ENCODE assay signal across 8 mouse cellular contexts in the genomic region with DNA sequence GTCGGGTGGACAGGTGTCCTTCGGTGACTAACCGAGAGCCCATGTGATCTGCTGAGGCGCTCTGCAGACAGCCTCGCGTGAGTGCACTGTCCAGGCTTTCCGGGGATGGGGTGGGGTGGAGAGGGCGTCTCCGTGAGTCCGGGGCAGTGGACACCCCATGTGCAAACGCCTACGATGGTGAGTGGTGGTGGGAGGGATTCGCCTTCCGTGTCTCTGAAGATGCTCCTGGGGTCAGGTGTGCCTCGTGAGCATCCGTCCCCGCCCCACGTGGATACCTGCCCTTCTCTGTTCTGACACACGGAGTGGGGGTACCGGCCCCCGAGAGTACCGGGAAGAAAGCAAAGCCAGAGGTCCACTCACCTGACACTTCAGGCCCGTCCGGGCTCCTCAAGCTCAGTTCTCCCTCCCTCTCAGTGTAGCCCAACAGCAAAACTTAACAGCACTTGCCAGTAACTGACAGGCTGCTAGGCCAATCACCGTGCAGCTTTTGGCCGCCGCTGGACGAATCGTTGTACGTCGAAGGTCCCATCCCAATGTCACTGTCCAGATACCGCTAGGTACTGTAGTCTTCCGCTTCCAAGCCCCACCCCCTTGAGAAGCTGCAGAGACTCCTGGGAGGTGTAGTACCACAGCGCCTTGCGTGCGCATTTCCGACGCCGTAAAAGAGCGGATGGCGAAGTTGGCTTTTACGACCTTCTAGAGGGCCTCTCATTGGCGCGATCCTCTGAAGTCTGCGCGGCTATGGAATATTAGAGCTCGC. TPM values are rescaled to one million over a fixed set of nuclear protein-coding genes. Genes with fewer than 3 reads are reported as not detected.
A peak's percentile ranks its signal among the peaks of the same experiment; 100 is the strongest.
DNase-seq lines count a peak whose midpoint lies in the region; ATAC-seq and TF ChIP-seq lines count a peak whose summit lies in the region.

A gene (minus strand): TSS at position 591 of the 760 bp plus-strand sequence.

- peak; percentile 99 for DNase-seq in c-Kit-positive CD71-positive TER-119-positive erythroid progenitor cells, embryonic 14.5 days (ENCODE audit: low spot score)
- peak; percentile 100 for DNase-seq in heart, postnatal 0 days (ENCODE audit: low spot score)
- peak; percentile 100 for DNase-seq in kidney, postnatal 4 days

- WGBS in forebrain, embryonic 12.5 days, result under 1% methylated on average over 47 of the region's 47 CpGs
- under 1% methylated on average over 47 of the region's 47 CpGs for WGBS in heart, postnatal 0 days
- under 1% methylated on average over 47 of the region's 47 CpGs for WGBS in liver, embryonic 16.5 days (ENCODE audit: insufficient replicate concordance)
- under 1% methylated on average over 47 of the region's 47 CpGs for WGBS in neural tube, embryonic 13.5 days

- peaks cover 31% of the 10 kb centered on the region for H3K36me3 ChIP-seq in E14TG2a.4 (ENCODE audit: insufficient read depth, low read length)
- H3K36me3 ChIP-seq in forebrain, embryonic 12.5 days (replicated peaks), result peaks cover 5% of the 10 kb centered on the region
- H3K36me3 ChIP-seq in heart, postnatal 0 days (replicated peaks; ENCODE audit: control insufficient read depth, insufficient read depth, low read length), result peaks cover 10% of the 10 kb centered on the region
- H3K36me3 ChIP-seq in liver, embryonic 16.5 days (ENCODE audit: control insufficient read depth, insufficient read depth), result peaks cover 2% of the 10 kb centered on the region; the same call in 1 of the 2 replicates
- H3K36me3 ChIP-seq in neural tube, embryonic 13.5 days, result peaks cover 8% of the 10 kb centered on the region
- no peaks in the 10 kb centered on the region for H3K36me3 ChIP-seq in testis, adult 2 months (ENCODE audit: control insufficient read depth, insufficient read depth, low read length)

- no peaks in the 10 kb centered on the region for H3K27me3 ChIP-seq in E14TG2a.4 (ENCODE audit: insufficient read depth, low read length)
- H3K27me3 ChIP-seq in forebrain, embryonic 12.5 days, result no peaks in the 10 kb centered on the region
- no peaks in the 10 kb centered on the region for H3K27me3 ChIP-seq in heart, postnatal 0 days (ENCODE audit: control insufficient read depth, insufficient read depth, low read length)
- no peaks in the 10 kb centered on the region for H3K27me3 ChIP-seq in liver, embryonic 16.5 days (ENCODE audit: control insufficient read depth, insufficient read depth, low read depth, low read length)
- no peaks in the 10 kb centered on the region for H3K27me3 ChIP-seq in neural tube, embryonic 13.5 days
- H3K27me3 ChIP-seq in testis, adult 2 months (ENCODE audit: control insufficient read depth, insufficient read depth, low read length), result no peaks in the 10 kb centered on the region

- no peak for TF ChIP-seq CTCF in E14TG2a.4 (conservative IDR thresholded peaks at IDR 0.05; ENCODE audit: low read length)
- TF ChIP-seq CTCF in heart, postnatal 0 days (IDR thresholded peaks at IDR 0.05; ENCODE audit: low read depth), result no peak
- no peak for TF ChIP-seq CTCF in testis, adult 2 months (IDR thresholded peaks at IDR 0.05; ENCODE audit: control insufficient read depth, insufficient read depth, insufficient replicate concordance, low read depth, low read length)

- peak within 1 kb of the TSS; percentile 75 for H3K9ac ChIP-seq in forebrain, embryonic 12.5 days
- peak within 1 kb of the TSS; percentile 63 for H3K9ac ChIP-seq in heart, postnatal 0 days (replicated peaks; ENCODE audit: low read depth, low read length)
- peak within 1 kb of the TSS; percentile 83 for H3K9ac ChIP-seq in liver, embryonic 16.5 days (ENCODE audit: low read depth, low read length)
- H3K9ac ChIP-seq in neural tube, embryonic 13.5 days, result peak within 1 kb of the TSS; percentile 81

- peak; percentile 83 for TF ChIP-seq POLR2A in testis, adult 2 months (IDR thresholded peaks at IDR 0.05; ENCODE audit: control insufficient read depth, low read depth, low read length)

- peak within 1 kb of the TSS; percentile 95 for H3K4me2 ChIP-seq in forebrain, embryonic 12.5 days
- peak within 1 kb of the TSS; percentile 94 for H3K4me2 ChIP-seq in heart, postnatal 0 days (ENCODE audit: low read depth, low read length)
- peak within 1 kb of the TSS; percentile 95 for H3K4me2 ChIP-seq in liver, embryonic 16.5 days (ENCODE audit: low read depth, low read length)
- H3K4me2 ChIP-seq in neural tube, embryonic 13.5 days, result peak within 1 kb of the TSS; percentile 90

- H3K9me3 ChIP-seq in E14TG2a.4 (ENCODE audit: low read length), result no peaks in the 10 kb centered on the region
- no peaks in the 10 kb centered on the region for H3K9me3 ChIP-seq in forebrain, embryonic 12.5 days
- no peaks in the 10 kb centered on the region for H3K9me3 ChIP-seq in heart, postnatal 0 days (replicated peaks; ENCODE audit: control insufficient read depth, low read length)
- no peaks in the 10 kb centered on the region for H3K9me3 ChIP-seq in liver, embryonic 16.5 days (replicated peaks; ENCODE audit: control insufficient read depth, low read length)
- H3K9me3 ChIP-seq in neural tube, embryonic 13.5 days, result no peaks in the 10 kb centered on the region

- peaks cover 78% of the 10 kb centered on the region for H3K4me1 ChIP-seq in E14TG2a.4 (replicated peaks; ENCODE audit: low read depth, low read length)
- peaks cover 8% of the 10 kb centered on the region for H3K4me1 ChIP-seq in forebrain, embryonic 12.5 days
- peaks cover 5% of the 10 kb centered on the region; the same call in 1 of the 2 replicates for H3K4me1 ChIP-seq in heart, postnatal 0 days (ENCODE audit: control insufficient read depth, insufficient read depth)
- peaks cover 15% of the 10 kb centered on the region for H3K4me1 ChIP-seq in liver, embryonic 16.5 days (ENCODE audit: control insufficient read depth, low read depth, low read length)
- peaks cover 22% of the 10 kb centered on the region for H3K4me1 ChIP-seq in neural tube, embryonic 13.5 days (replicated peaks)
- H3K4me1 ChIP-seq in testis, adult 2 months (ENCODE audit: control insufficient read depth, insufficient read depth, low read length), result peaks cover 2% of the 10 kb centered on the region; the same call in 1 of the 2 replicates

- ATAC-seq in forebrain, embryonic 12.5 days (ENCODE audit: low FRiP score), result peak; percentile 99
- peak; percentile 99 for ATAC-seq in heart, postnatal 0 days (ENCODE audit: insufficient read depth, low read depth)
- ATAC-seq in liver, embryonic 16.5 days (ENCODE audit: low read depth), result peak; percentile 99
- peak; percentile 100 for ATAC-seq in neural tube, embryonic 13.5 days (ENCODE audit: low read depth)

- H3K4me3 ChIP-seq in E14TG2a.4 (replicated peaks; ENCODE audit: low read length), result peak within 1 kb of the TSS; percentile 91
- H3K4me3 ChIP-seq in forebrain, embryonic 12.5 days (replicated peaks), result peak within 1 kb of the TSS; percentile 73
- peak within 1 kb of the TSS; percentile 81 for H3K4me3 ChIP-seq in heart, postnatal 0 days (ENCODE audit: low read depth, low read length)
- peak within 1 kb of the TSS; percentile 85 for H3K4me3 ChIP-seq in liver, embryonic 16.5 days (ENCODE audit: low read depth, low read length)
- H3K4me3 ChIP-seq in neural tube, embryonic 13.5 days, result peak within 1 kb of the TSS; percentile 71
- H3K4me3 ChIP-seq in testis, adult 2 months (ENCODE audit: control insufficient read depth, low read depth, low read length), result peak within 1 kb of the TSS; percentile 90

- TF ChIP-seq EP300 in heart, postnatal 0 days (IDR thresholded peaks at IDR 0.05; ENCODE audit: low read depth), result 0 out of 2 replicates have a peak, but pooled peaks have one; percentile 18

- no peak within 1 kb of the TSS for H3K27ac ChIP-seq in forebrain, embryonic 12.5 days
- peak within 1 kb of the TSS; percentile 60 for H3K27ac ChIP-seq in heart, postnatal 0 days (ENCODE audit: low read depth)
- peak within 1 kb of the TSS; percentile 77 for H3K27ac ChIP-seq in liver, embryonic 16.5 days (ENCODE audit: low read length)
- H3K27ac ChIP-seq in neural tube, embryonic 13.5 days (replicated peaks), result peak within 1 kb of the TSS; percentile 30; the same call in 1 of the 2 replicates
- peak within 1 kb of the TSS; percentile 86 for H3K27ac ChIP-seq in testis, adult 2 months (ENCODE audit: control insufficient read depth, insufficient read depth, low read depth, low read length)

RNA-seq across cellular contexts. Expression of the gene that starts here (rescaled TPM):
- 28.4 and 29.7 TPM in 2 replicates for polyA plus RNA-seq in forebrain, embryonic 12.5 days (2016; fragmentation: Nextera tagmentation; extraction: Ambion mirVana)
- 25.0 and 35.1 TPM in 2 replicates for total RNA-seq in heart, postnatal 0 days (2014; rRNA removed; ENCODE audit: low replicate concordance)
- 35.0 and 41.0 TPM in 2 replicates for polyA plus RNA-seq in heart, postnatal 0 days (2015; fragmentation: Nextera tagmentation; extraction: Ambion mirVana)
- 8.7 and 8.8 TPM in 2 replicates for polyA plus RNA-seq in liver, embryonic 16.5 days (2015; fragmentation: Nextera tagmentation; extraction: Ambion mirVana)
- polyA plus RNA-seq in neural tube, embryonic 13.5 days (2015; fragmentation: Nextera tagmentation; extraction: Ambion mirVana), result 33.0 and 37.5 TPM in 2 replicates
- polyA plus RNA-seq in testis, adult 2 months (2012; rRNA removed), result 33.7 and 35.8 TPM in 2 replicates
